Mouse (Mus musculus) cerebellum, adult 2 months (tissue): ENCODE data around the gene Fam107b.

Source experiments
- CTCF ChIP-seq: fragments of 200-500 bp; IDR thresholded peaks from 2 replicates; pipeline ENCODE4 v1.5.1; 2011; ENCODE audit warnings: low read depth, mild to moderate bottlenecking, control low read depth, low read length, moderate library complexity, borderline replicate concordance; ENCODE audit not compliant: insufficient read depth
- POLR2A ChIP-seq: fragments of 200-500 bp; IDR thresholded peaks from 2 replicates; pipeline ENCODE4 v1.6.1; 2011; ENCODE audit warnings: low read length, control low read depth, borderline replicate concordance; ENCODE audit not compliant: insufficient read depth

DNA sequence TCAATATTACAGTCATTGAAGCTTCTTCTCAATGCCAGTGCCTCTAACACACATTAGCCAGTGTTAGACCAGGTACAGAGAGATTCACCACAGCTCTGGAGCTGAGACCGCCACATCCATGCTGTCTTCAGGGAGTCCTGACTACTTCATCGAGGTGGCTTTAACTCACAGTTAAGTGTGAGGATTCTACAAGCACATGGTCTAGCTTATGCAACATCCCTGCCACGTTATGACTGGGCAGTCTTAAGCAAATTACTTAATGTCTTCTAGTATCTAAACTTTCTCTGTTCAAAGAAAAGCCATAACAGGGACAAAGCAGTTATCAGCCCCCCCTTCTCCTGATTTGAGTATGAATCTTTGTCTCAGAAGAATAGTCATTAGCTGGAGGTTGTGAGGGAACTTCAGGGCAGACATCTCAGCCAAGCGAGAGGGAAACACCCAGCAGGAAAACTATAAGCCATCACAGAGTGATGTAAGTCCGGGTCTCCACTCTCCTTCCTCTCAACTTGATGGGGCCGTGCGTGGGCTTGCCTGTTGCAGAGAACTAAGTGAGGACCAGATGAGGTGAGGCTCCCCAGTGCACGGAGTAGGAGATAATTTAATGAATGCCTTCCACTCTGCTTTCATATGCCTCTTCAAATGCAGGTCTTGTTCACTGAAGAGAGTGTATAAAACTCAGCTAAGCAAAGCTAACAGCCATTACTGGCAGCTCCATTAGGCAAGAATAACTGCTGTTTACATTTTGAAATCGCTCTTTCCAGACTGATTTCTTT lies 28.8 kb upstream of the Fam107b start:
- TF ChIP-seq CTCF: no peak
- TF ChIP-seq POLR2A: no peak
